Mouse (Mus musculus): ENCODE results near the gene Tesk1.
A peak's percentile ranks its signal among the peaks of the same experiment; 100 is the strongest.

The Tesk1 gene

GRCm38 (mm10) chr4:43418973-43419656 lies 22.6 kb upstream of the Tesk1 start:
- no peak for DNase-seq (ENCODE audit: low spot score in 2 of 2)

- no peak for DNase-seq (ENCODE audit: low spot score in 2 of 2)
These were observed 21.9 kb upstream of the Tesk1 start for GRCm38 (mm10) chr4:43419801-43420281.

GRCm38 (mm10) chr4:43420305-43420704 lies 21.4 kb upstream of the Tesk1 start:
- peak in 1 of 2 experiments; percentile 71 for DNase-seq (ENCODE audit: low spot score in 2 of 2)

- DNase-seq (ENCODE audit: low spot score in 2 of 2) = no peak
These were observed 20.0 kb upstream of the Tesk1 start for GRCm38 (mm10) chr4:43421632-43422240.

GRCm38 (mm10) chr4:43423267-43423934 lies 18.3 kb upstream of the Tesk1 start:
- no peak for DNase-seq (ENCODE audit: low spot score in 2 of 2)

GRCm38 (mm10) chr4:43424072-43424471 lies 17.7 kb upstream of the Tesk1 start:
- DNase-seq (ENCODE audit: low spot score in 2 of 2) = no peak

- no peak for DNase-seq (ENCODE audit: low spot score in 2 of 2)
These were observed 16.5 kb upstream of the Tesk1 start for GRCm38 (mm10) chr4:43425197-43425596.

- DNase-seq (ENCODE audit: low spot score in 2 of 2) = no peak
These were observed 15.9 kb upstream of the Tesk1 start for GRCm38 (mm10) chr4:43425648-43426380.

- no peak for DNase-seq (ENCODE audit: low spot score in 2 of 2)
These were observed 15.3 kb upstream of the Tesk1 start for GRCm38 (mm10) chr4:43426487-43426886.

GRCm38 (mm10) chr4:43427501-43428179 lies 14.1 kb upstream of the Tesk1 start:
- no peak for DNase-seq (ENCODE audit: low spot score in 2 of 2)

GRCm38 (mm10) chr4:43428180-43428861 lies 13.4 kb upstream of the Tesk1 start:
- DNase-seq (ENCODE audit: low spot score in 2 of 2) = no peak

GRCm38 (mm10) chr4:43428946-43429345 lies 12.8 kb upstream of the Tesk1 start, which contains the start of gene Fam166b:
Fam166b (minus strand) TSS chr4:43429134.
- DNase-seq (ENCODE audit: low spot score in 2 of 2) = no peak

GRCm38 (mm10) chr4:43431690-43432089 lies 10.0 kb upstream of the Tesk1 start:
- DNase-seq (ENCODE audit: low spot score in 2 of 2) = peak; percentile 63 to 67

GRCm38 (mm10) chr4:43432832-43433231 lies 8.9 kb upstream of the Tesk1 start:
- DNase-seq (ENCODE audit: low spot score in 2 of 2) = no peak

- peak; percentile 99 for DNase-seq (ENCODE audit: low spot score in 2 of 2)
These were observed 305 bp downstream of the Tesk1 start for GRCm38 (mm10) chr4:43442044-43442443.

- DNase-seq (ENCODE audit: low spot score in 2 of 2) = peak; percentile 52
These were observed 970 bp downstream of the Tesk1 start for GRCm38 (mm10) chr4:43442456-43443361.

GRCm38 (mm10) chr4:43443511-43443910 lies 1.8 kb downstream of the Tesk1 start:
- DNase-seq (ENCODE audit: low spot score in 2 of 2) = no peak

GRCm38 (mm10) chr4:43447251-43447650 lies 5.5 kb downstream of the Tesk1 start:
- no peak for DNase-seq (ENCODE audit: low spot score in 2 of 2)

GRCm38 (mm10) chr4:43448554-43448953 lies 6.8 kb downstream of the Tesk1 start:
- no peak for DNase-seq (ENCODE audit: low spot score in 2 of 2)

- no peak for DNase-seq (ENCODE audit: low spot score in 2 of 2)
These were observed 10.6 kb downstream of the Tesk1 start for GRCm38 (mm10) chr4:43452315-43452714.

Data from frontal cortex, postnatal 14 days (tissue).